21 mouse cellular contexts compared by ENCODE assay signal in the genomic region with DNA sequence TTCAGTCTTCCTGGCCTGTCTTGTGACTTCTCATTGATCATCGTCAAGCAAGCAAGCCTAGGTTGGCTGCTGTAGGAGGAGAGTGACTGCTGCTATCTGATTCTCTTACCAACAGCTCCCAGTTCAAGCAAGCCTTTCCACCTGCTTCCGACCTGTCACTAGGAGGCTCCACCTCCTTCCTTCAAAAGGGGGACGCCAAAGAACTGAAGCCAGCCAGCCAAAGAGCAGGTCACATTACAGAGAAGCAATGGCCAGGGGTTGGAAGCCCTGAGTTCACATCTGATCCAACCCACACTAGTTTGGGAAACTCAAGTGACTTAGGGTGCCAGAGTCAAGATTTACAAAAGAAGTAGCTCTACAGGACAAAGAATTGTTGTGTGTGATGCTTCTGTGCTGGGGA.
DNase-seq lines count a peak whose midpoint lies in the region; ATAC-seq and TF ChIP-seq lines count a peak whose summit lies in the region.
"Had no signal": no experiment of that assay in that cellular context is flagged by ENCODE, and none has a peak within 500 bp of the region (broad histone marks: within the 10 kb centered on the region; RNA-seq: fewer than 3 reads in every experiment).

No protein-coding gene starts in this region.

- no peak for TF ChIP-seq EP300 in liver, postnatal 0 days (IDR thresholded peaks at IDR 0.05; ENCODE audit: low read depth)
- TF ChIP-seq EP300 in CH12.LX (IDR thresholded peaks at IDR 0.05; ENCODE audit: low read length): no peak
- TF ChIP-seq EP300 in ES-Bruce4 (IDR thresholded peaks at IDR 0.05; ENCODE audit: insufficient read depth, low read depth, low read length): no peak

- H3K27ac ChIP-seq in kidney, adult 2 months (ENCODE audit: insufficient read depth, low read depth, low read length): no peak overlapping the region
- no peak overlapping the region for H3K27ac ChIP-seq in kidney, embryonic 16.5 days (ENCODE audit: low read length)
- no peak overlapping the region for H3K27ac ChIP-seq in liver, postnatal 0 days (ENCODE audit: low read depth)
- H3K27ac ChIP-seq in liver, embryonic 12.5 days: no peak overlapping the region
- no peak overlapping the region for H3K27ac ChIP-seq in CH12.LX (ENCODE audit: insufficient read depth, low read depth)
- H3K27ac ChIP-seq in ES-Bruce4 (ENCODE audit: insufficient read depth, low read length): no peak overlapping the region
- H3K27ac ChIP-seq: embryonic facial prominence, embryonic 13.5 days; forebrain, embryonic 12.5 days; gastrocnemius, adult 2 months; heart, embryonic 15.5 days; hindbrain, embryonic 10.5 days; hindbrain, embryonic 14.5 days had no signal

- dilution Hi-C loops in CH12.LX (cut with MboI; ENCODE audit: extremely low pct_ligation_motif_present, extremely low pct_unique_long_range_greater_than_20kb, low sequenced_read_pairs): no loop called here

- in situ Hi-C loops in CH12.LX (cut with MboI; ENCODE audit: low pct_ligation_motif_present, low pct_unique_long_range_greater_than_20kb, low sequenced_read_pairs): no loop called here

- H3K4me1 ChIP-seq in kidney, adult 2 months (ENCODE audit: control insufficient read depth, insufficient read depth, low read length): no peaks in the 10 kb centered on the region
- no peaks in the 10 kb centered on the region for H3K4me1 ChIP-seq in kidney, embryonic 16.5 days (ENCODE audit: insufficient read depth, low read length)
- H3K4me1 ChIP-seq in liver, postnatal 0 days (ENCODE audit: insufficient read depth): no peaks in the 10 kb centered on the region
- H3K4me1 ChIP-seq in liver, embryonic 12.5 days: no peaks in the 10 kb centered on the region
- no peaks in the 10 kb centered on the region for H3K4me1 ChIP-seq in CH12.LX (ENCODE audit: control insufficient read depth in 1 of 2, insufficient read depth in 2 of 2)
- H3K4me1 ChIP-seq in ES-Bruce4 (ENCODE audit: control insufficient read depth, insufficient read depth, low read length): no peaks in the 10 kb centered on the region
- H3K4me1 ChIP-seq: embryonic facial prominence, embryonic 13.5 days; heart, embryonic 15.5 days had no signal

- no peaks in the 10 kb centered on the region for H3K79me2 ChIP-seq in CH12.LX (replicated peaks; ENCODE audit: control insufficient read depth, extremely low read depth, insufficient read depth, poor library complexity, severe bottlenecking)

- H3K9ac ChIP-seq in kidney, embryonic 16.5 days (replicated peaks; ENCODE audit: low read length): no peak overlapping the region
- no peak overlapping the region for H3K9ac ChIP-seq in liver, postnatal 0 days (replicated peaks)
- no peak overlapping the region for H3K9ac ChIP-seq in liver, embryonic 12.5 days
- H3K9ac ChIP-seq in CH12.LX (ENCODE audit: insufficient read depth, low read depth): no peak overlapping the region
- no peak overlapping the region for H3K9ac ChIP-seq in ES-Bruce4 (ENCODE audit: low read depth, poor library complexity, severe bottlenecking)
- H3K9ac ChIP-seq: embryonic facial prominence, embryonic 13.5 days; forebrain, embryonic 12.5 days; heart, embryonic 15.5 days; hindbrain, embryonic 14.5 days had no signal

- no peak; the same call in 1 of the 2 replicates for TF ChIP-seq CTCF in kidney, adult 2 months (conservative IDR thresholded peaks at IDR 0.05; ENCODE audit: insufficient read depth, insufficient read length, low read depth, low read length)
- TF ChIP-seq CTCF in liver, postnatal 0 days (IDR thresholded peaks at IDR 0.05; ENCODE audit: low read depth): 0 out of 2 replicates have a peak, but pooled peaks have one; percentile 7
- TF ChIP-seq CTCF in CH12.LX (conservative IDR thresholded peaks at IDR 0.05 in 1 of 2, IDR thresholded peaks at IDR 0.05 in 1 of 2; ENCODE audit: low read depth in 2 of 2, low read length in 2 of 2): peak in 1 of 2 experiments; percentile 36; a peak in 2 of 4 replicates
- TF ChIP-seq CTCF in ES-Bruce4 (IDR thresholded peaks at IDR 0.05; ENCODE audit: low read depth, low read length): peak; percentile 22

- no peak overlapping the region for H3K4me2 ChIP-seq in kidney, embryonic 16.5 days (replicated peaks; ENCODE audit: low read depth, low read length)
- no peak overlapping the region for H3K4me2 ChIP-seq in liver, postnatal 0 days (ENCODE audit: low read depth, low read length)
- no peak overlapping the region for H3K4me2 ChIP-seq in liver, embryonic 12.5 days
- H3K4me2 ChIP-seq in CH12.LX (ENCODE audit: insufficient read depth, low read depth, poor library complexity, severe bottlenecking): no peak overlapping the region
- H3K4me2 ChIP-seq: embryonic facial prominence, embryonic 13.5 days; forebrain, embryonic 12.5 days; heart, embryonic 15.5 days; hindbrain, embryonic 14.5 days had no signal

- DNase-seq in kidney, adult 2 months: peak; percentile 7
- DNase-seq in liver, postnatal 0 days: no peak
- DNase-seq in CH12.LX (ENCODE audit: extremely low read depth): no peak
- DNase-seq in frontal cortex, postnatal 36 days (ENCODE audit: low spot score in 2 of 2): no peak
- DNase-seq: adrenal gland, postnatal 14 days; cerebellum, adult 18-20 months; cerebellum, adult 9-11 months; cerebellum, postnatal 36 days; gastrocnemius, adult 2 months; gastrocnemius, postnatal 25 days had no signal

- H3K4me3 ChIP-seq in kidney, adult 2 months (ENCODE audit: insufficient read depth, low read depth, low read length): no peak overlapping the region
- no peak overlapping the region for H3K4me3 ChIP-seq in kidney, embryonic 16.5 days (ENCODE audit: low read length)
- H3K4me3 ChIP-seq in liver, postnatal 0 days (ENCODE audit: low read depth, low read length): no peak overlapping the region
- no peak overlapping the region for H3K4me3 ChIP-seq in liver, embryonic 12.5 days
- H3K4me3 ChIP-seq in CH12.LX (replicated peaks in 1 of 3; ENCODE audit: low read depth in 2 of 3, low read length in 2 of 3, poor library complexity in 1 of 3): no peak overlapping the region
- H3K4me3 ChIP-seq in ES-Bruce4 (ENCODE audit: low read depth, low read length): no peak overlapping the region
- H3K4me3 ChIP-seq: embryonic facial prominence, embryonic 13.5 days; forebrain, embryonic 12.5 days; gastrocnemius, adult 2 months; heart, embryonic 15.5 days; hindbrain, embryonic 10.5 days had no signal

- no peaks in the 10 kb centered on the region for H3K36me3 ChIP-seq in kidney, adult 2 months (ENCODE audit: control insufficient read depth, insufficient read depth, low read length)
- no peaks in the 10 kb centered on the region for H3K36me3 ChIP-seq in kidney, embryonic 16.5 days (ENCODE audit: insufficient read depth, low read length)
- H3K36me3 ChIP-seq in liver, postnatal 0 days (replicated peaks; ENCODE audit: insufficient read depth, low read length): no peaks in the 10 kb centered on the region
- H3K36me3 ChIP-seq in liver, embryonic 12.5 days: no peaks in the 10 kb centered on the region
- no peaks in the 10 kb centered on the region for H3K36me3 ChIP-seq in CH12.LX (replicated peaks in 1 of 2; ENCODE audit: control insufficient read depth in 1 of 2, insufficient read depth in 1 of 2, low read length in 1 of 2)
- H3K36me3 ChIP-seq in ES-Bruce4 (ENCODE audit: control insufficient read depth, insufficient read depth, low read length, poor library complexity, severe bottlenecking): no peaks in the 10 kb centered on the region
- H3K36me3 ChIP-seq: embryonic facial prominence, embryonic 13.5 days; forebrain, embryonic 12.5 days; heart, embryonic 15.5 days; hindbrain, embryonic 10.5 days had no signal

- H3K27me3 ChIP-seq in kidney, adult 2 months (replicated peaks; ENCODE audit: control insufficient read depth, insufficient read depth, low read length): no peaks in the 10 kb centered on the region
- no peaks in the 10 kb centered on the region for H3K27me3 ChIP-seq in kidney, embryonic 16.5 days (ENCODE audit: insufficient read depth, low read length)
- H3K27me3 ChIP-seq in liver, postnatal 0 days (ENCODE audit: insufficient read depth, low read length): no peaks in the 10 kb centered on the region
- H3K27me3 ChIP-seq in liver, embryonic 12.5 days (replicated peaks): no peaks in the 10 kb centered on the region
- no peaks in the 10 kb centered on the region for H3K27me3 ChIP-seq in CH12.LX (replicated peaks)
- no peaks in the 10 kb centered on the region for H3K27me3 ChIP-seq in ES-Bruce4 (ENCODE audit: control insufficient read depth, insufficient read depth, low read length, poor library complexity, severe bottlenecking)
- H3K27me3 ChIP-seq: embryonic facial prominence, embryonic 13.5 days; forebrain, embryonic 12.5 days; heart, embryonic 15.5 days; Patski had no signal

- TF ChIP-seq POLR2A in kidney, adult 2 months (IDR thresholded peaks at IDR 0.05; ENCODE audit: low read depth, low read length): no peak
- TF ChIP-seq POLR2A in CH12.LX (IDR thresholded peaks at IDR 0.05; ENCODE audit: low read depth, low read length) (no peak), ES-Bruce4 (IDR thresholded peaks at IDR 0.05; ENCODE audit: insufficient read depth, low read length) (no peak)

- peak; percentile 22 for TF ChIP-seq RAD21 in CH12.LX (IDR thresholded peaks at IDR 0.05; ENCODE audit: low read depth, low read length)

- H3K9me3 ChIP-seq in kidney, embryonic 16.5 days (ENCODE audit: low read length): no peaks in the 10 kb centered on the region
- no peaks in the 10 kb centered on the region for H3K9me3 ChIP-seq in liver, postnatal 0 days (ENCODE audit: low read length)
- no peaks in the 10 kb centered on the region for H3K9me3 ChIP-seq in liver, embryonic 12.5 days (replicated peaks)
- H3K9me3 ChIP-seq in CH12.LX (replicated peaks; ENCODE audit: low read length) (no peaks in the 10 kb centered on the region), ES-Bruce4 (replicated peaks; ENCODE audit: control insufficient read depth, insufficient read depth, low read length, poor library complexity, severe bottlenecking) (no peaks in the 10 kb centered on the region)
- H3K9me3 ChIP-seq: embryonic facial prominence, embryonic 13.5 days; forebrain, embryonic 12.5 days; heart, embryonic 15.5 days; hindbrain, embryonic 10.5 days had no signal

- WGBS in kidney, adult 2 months: 44% methylated on average over 3 of the region's 3 CpGs
- 29% methylated on average over 3 of the region's 3 CpGs for WGBS in kidney, embryonic 16.5 days
- 38% methylated on average over 3 of the region's 3 CpGs for WGBS in liver, postnatal 0 days (ENCODE audit: insufficient replicate concordance)
- WGBS in liver, embryonic 12.5 days (ENCODE audit: insufficient replicate concordance): 27% methylated on average over 3 of the region's 3 CpGs

- ATAC-seq in kidney, embryonic 16.5 days (ENCODE audit: low FRiP score, low TSS enrichment): no peak
- no peak for ATAC-seq in liver, postnatal 0 days
- ATAC-seq in liver, embryonic 12.5 days: no peak
- ATAC-seq: activated CD4-positive, CD25-positive, alpha-beta regulatory T cell, adult 4 months; forebrain, embryonic 16.5 days; Patski had no signal

TF ChIP-seq in CH12.LX, 34 proteins besides CTCF, POLR2A, EP300 and RAD21:
- TF ChIP-seq SMC3 (IDR thresholded peaks at IDR 0.05; ENCODE audit: low read depth, low read length) (peak; percentile 17), MXI1 (IDR thresholded peaks at IDR 0.05; ENCODE audit: low read depth, low read length) (no peak), MEF2A (IDR thresholded peaks at IDR 0.05; ENCODE audit: borderline replicate concordance, low read depth, low read length) (no peak)
